Mouse (Mus musculus) c-Kit-negative CD71-positive TER-119-positive erythroid progenitor cells, embryonic 14.5 days (primary cell): ENCODE data around the gene Dennd1a.

Experiments used
- DNase-seq: peaks from one replicate; pipeline ENCODE4 v3.0.0-alpha.2; 2013; ENCODE audit warnings: low read depth, low spot score

Dennd1a gene

GRCm38 (mm10) chr2:37776611-37777411 is 510.4 kb downstream of the Dennd1a start:
- DNase-seq: no peak

DNA sequence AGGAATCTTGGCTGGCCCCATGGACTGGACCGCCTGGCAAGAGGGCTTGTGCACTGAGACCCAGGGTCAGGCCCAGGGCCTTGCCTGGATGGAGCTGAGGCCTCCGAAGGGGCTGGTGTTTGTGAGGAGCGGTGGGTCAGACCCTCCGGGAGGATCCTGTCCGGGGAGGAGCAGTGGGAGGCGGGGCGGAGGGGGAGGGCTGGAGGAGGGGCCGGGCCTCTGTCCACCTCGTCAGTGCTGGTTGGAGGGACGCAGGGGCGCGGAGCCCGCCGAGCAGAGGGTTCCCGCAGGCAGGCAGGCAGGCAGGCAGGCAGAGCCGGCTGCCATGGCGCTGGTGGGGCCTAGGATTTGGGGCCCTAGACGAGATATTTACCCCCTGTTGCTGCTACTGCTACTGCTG is 511.2 kb downstream of the Dennd1a start, which contains the start of gene Crb2:
Crb2 (plus strand) TSS at position 234 of the 400 bp plus-strand sequence.
- DNase-seq: no peak

DNA sequence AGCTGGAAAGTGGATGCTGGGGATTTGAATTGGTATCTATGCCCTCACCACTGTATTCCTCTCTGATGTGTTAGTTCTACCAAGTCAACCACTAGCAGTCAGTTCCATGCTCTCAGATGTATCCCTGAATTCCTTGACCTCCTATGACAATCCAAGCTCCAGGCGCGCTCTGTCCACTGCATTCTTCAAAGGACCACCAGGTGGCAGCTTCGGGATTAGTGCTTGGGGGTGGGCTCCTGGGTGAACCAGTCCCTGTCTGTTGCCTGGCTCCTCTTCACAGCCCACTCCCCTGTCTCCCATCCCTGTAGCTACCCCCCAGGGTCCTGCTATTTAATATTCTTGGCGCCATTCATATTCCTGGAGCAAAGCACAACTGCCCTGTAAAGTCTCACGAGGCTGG is 512.6 kb downstream of the Dennd1a start:
- DNase-seq: no peak

DNA sequence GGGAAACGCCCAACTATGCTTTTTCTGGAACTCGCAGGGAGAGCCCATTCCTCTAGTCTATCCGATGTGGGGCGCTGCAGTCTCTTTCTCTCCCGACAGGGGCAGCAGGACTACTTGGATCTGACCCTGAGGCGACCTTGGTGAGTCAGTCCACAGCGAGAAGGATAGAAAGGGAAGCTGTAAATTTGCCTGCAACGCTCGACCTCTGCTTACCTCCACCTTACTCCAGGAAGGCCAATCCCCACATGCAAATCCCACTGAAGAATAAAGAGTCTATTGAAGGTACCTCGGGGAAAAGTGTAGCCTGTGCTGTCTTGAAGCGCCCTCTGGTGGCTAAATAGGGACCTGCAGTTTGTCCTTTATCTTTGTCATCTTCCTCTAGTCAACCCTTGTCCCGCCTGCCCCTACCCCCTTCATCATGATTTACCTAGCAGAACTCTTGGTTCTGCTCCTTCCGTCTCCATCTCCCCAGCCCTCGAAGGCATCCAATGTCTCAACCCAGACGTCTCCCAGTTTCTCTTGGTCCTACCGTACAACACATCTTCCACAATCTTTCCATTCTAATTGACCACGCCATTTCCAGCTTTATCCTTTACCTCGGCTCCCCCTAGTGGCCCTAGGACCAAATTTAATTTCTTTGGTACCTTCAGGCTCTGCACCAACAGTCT is 515.4 kb downstream of the Dennd1a start:
- peak; percentile 68 for DNase-seq

DNA sequence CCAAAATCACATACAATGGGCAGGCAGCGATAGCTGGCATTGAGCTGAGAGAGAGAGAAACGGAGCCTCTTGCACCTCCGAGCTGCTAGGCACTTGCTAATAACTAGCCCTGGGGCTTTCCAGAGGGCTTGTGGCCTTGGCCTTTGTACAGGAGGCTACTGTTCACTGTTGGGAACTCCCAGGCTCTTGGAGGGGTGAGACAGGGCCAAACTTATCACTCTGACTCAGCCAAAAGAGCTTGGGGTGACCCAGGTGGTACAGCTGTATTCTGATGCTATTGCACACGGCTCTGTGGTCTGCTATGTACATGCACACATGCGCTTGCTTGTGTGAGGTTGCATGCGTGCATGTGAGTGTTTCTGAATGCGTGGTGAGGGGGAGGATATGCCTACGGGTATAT is 517.4 kb downstream of the Dennd1a start:
- DNase-seq: no peak

DNA sequence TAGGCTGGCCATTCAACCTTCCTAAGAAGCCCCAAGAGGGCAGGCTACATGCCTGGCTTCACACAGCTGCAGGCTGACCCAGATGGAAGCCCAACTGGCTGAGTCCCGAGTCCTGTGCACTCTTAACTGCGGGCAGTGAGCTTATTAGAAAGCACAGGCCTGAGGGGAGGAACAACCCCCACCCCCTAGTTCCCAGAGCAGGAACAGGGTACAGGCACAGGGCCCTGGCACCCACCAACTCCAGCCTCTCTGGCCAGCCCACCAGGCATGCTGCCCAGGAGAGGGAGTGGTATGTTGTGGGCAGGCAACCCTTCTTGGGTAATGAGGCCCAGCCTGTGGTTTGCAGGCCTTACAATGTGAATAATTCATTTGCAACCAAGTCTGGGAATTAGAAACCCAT is 518.3 kb downstream of the Dennd1a start:
- DNase-seq: no peak

GRCm38 (mm10) chr2:37767739-37768138 is 519.5 kb downstream of the Dennd1a start:
- no peak for DNase-seq

GRCm38 (mm10) chr2:37767080-37767547 is 520.1 kb downstream of the Dennd1a start:
- DNase-seq: no peak

DNA sequence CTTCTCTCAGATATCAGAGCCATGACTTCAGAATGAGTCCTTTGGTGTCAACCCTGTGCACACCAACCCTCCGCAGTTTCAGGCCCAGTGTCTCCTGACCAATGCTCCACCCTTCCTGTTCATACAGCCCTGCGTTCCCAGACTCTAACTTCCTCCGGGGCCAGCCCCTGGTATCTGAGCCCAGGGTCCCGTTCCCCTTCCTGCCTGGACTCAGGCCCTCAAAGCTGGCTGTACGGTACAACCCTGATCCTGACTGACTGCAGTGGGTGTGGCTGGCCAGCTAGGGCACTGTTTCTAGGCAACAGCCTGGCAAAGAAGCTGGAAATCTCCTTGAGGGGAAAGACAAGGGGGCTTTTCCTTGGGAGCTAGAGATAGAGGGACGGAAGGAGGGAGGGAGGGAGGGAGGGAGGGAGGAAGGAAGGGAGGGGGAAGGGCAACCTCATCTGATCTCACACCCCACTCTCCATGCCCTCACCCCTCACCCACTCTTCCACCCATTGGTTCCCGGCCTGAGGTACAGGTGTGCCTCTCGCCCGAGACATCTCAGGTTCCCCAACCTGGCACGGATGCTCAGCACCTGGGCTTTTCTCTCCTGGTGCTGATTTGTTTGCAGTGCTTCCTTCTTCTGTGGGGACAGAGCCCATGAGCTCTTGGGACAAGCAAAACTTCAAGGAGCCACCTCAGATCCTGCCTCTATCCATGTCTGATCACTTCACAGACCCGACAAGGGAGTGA is 521.0 kb downstream of the Dennd1a start:
- no peak for DNase-seq

DNA sequence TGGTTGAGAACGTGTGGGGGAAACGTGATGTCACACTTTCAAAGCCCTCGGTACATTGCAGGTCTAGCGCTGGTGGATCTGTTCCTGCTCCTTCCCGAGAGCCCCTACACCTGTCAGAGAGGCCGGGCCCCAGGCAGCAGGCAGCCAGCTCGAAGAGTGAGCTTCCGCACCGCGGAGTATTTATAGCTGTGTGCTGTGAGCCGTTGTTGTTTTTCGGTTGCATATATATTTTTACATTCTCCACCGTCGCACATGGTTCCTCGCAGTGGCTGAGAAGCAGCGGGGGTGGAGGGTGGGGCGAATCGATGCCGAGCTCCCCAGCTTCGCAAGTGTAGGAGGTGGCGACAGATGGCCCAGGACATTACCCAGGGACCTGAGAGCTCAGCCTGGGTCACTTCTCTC is 522.1 kb downstream of the Dennd1a start:
- DNase-seq: no peak

DNA sequence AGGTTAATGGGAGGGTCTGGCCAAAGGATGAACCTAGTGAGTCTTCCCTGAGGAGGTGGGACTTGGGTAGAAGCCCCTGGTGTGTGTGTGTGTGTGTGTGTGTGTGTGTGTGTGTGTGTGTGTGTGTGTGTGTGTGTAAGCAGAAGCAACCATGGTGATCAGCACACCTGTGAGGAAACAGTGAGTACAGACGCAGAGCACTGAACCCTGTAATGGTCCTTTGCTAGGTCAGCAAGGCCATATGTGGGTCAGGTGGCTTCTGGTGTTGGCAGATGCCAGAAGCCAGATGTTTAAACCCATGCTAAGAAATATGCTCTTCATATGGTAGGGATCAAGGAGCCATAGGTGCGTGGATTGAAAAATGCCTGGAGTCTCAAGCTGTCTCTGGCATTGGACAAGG is 522.7 kb downstream of the Dennd1a start:
- no peak for DNase-seq

- no peak for DNase-seq
Measured at GRCm38 (mm10) chr2:37763638-37764037, 523.6 kb downstream of the Dennd1a start.

DNA sequence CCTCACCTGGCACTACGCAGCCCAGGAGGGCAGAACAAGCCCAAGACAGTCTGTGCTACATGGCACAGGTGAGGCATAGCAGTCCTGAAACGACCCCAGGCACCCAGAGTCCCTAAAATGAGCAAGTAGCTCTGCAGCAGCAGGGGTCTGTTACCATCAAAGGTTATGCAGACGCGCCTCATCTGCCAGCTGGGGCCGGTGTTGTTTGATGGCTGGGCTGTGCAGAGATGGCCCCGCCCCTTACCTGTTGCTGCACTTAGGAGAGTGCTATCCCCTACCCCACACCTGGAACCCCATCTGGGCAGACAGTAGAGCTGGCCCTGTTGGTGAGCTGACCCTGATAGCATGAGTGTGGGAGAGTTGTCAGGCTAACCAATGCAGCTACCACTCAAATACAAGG is 526.6 kb downstream of the Dennd1a start:
- DNase-seq: no peak

GRCm38 (mm10) chr2:37758343-37759015 is 528.7 kb downstream of the Dennd1a start:
- no peak for DNase-seq

- DNase-seq: no peak
Measured at GRCm38 (mm10) chr2:37757784-37758183, 529.4 kb downstream of the Dennd1a start.

GRCm38 (mm10) chr2:37757016-37757415 is 530.2 kb downstream of the Dennd1a start:
- DNase-seq: no peak

DNA sequence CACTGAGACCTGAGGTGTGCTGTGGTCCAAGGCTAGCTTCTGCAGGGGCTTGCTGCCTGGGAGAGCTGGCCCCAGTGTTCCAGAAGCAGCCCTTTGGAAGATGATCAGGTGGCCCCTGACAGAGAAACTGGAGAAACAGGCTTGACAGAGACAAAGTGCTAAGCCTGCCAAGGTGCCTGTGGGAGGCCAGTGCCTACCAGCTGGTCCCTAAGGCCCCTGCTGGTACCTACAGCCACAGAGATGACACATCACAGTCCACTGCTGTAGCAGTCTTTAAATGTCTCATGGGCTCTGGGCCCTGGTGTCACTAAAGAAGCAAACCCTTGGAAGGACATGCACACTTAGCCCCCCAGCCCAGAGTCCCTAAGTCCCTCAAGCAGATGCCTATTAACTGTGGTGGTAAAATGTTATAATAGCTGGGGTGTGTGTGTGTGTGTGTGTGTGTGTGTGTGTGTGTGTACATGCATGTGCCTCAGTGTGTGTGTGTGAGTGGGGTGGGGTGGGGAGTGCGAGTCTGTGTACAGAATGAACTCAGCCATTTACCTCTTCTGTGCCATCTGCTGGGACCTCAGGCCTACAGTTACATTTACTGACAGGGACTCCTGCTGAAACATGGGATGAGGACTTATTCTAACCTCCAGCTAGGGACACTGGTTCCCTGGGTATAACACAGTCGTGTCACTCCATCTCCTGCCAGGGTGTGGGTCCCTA is 530.8 kb downstream of the Dennd1a start:
- no peak for DNase-seq

- no peak for DNase-seq
Measured at GRCm38 (mm10) chr2:37751114-37751513, 536.1 kb downstream of the Dennd1a start.

GRCm38 (mm10) chr2:37749323-37749722 is 537.9 kb downstream of the Dennd1a start:
- DNase-seq: no peak
